Mouse (Mus musculus) cerebellum, adult 9-10 months (tissue): ENCODE results near the gene Olfr1037.
"Not testable (repeated sequence)": the region's sequence is repeated elsewhere in the genome, so short reads cannot be mapped to it uniquely, and the experiment has no call there.

Experiments used
- DNase-seq: peaks from one replicate; pipeline ENCODE4 v3.0.0; 2022

The Olfr1037 gene

GRCm38 (mm10) chr2:86087285-86087684 is at the start of gene Olfr1037:
Olfr1037 (minus strand) TSS chr2:86087385.
- no peak for DNase-seq

DNA sequence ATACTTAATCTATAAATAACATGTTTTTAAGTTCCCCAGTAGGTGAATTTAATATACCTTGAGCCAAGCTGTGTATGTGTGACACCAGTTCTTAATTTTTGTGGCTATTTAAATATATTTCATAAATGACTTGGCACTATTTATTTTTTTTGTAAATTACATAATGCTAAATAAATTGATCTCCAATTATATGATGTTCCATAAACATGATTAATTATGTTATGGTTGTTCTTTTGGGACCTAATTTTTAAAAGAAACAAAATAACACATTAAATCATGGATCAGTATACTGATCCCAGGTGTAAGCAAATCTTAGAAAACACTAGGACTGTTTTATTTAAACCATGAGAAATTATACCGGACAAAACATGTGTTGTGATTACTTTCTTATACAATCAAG is 48.6 kb upstream of the Olfr1037 start, which contains the start of gene Olfr1039:
Gene Olfr1039 (minus strand): TSS at position 101 of the 400 bp plus-strand sequence.
- DNase-seq, result no peak

DNA sequence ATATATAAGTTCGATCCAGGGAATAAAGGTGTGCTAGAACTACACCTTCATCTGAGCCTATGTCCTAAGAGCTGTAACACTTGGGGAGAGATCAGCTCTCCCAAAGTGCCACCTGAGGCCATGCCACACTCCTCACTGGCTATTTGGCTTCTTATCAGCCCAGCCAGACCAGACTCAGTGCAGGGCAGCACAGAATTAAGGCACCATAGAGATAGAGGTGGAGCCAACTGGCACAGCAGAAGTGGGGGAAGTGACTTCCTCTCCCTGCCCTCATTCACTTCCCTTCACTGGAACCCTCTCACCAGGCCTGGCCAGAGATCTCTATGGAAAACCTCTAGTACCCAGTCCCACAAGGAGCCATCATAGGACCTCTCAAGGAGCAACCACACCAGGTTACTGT is 6.7 kb downstream of the Olfr1037 start:
- DNase-seq, result not testable (repeated sequence)

- not testable (repeated sequence) for DNase-seq
These were observed 13.5 kb downstream of the Olfr1037 start, which contains the start of gene Olfr1036 for GRCm38 (mm10) chr2:86073692-86074091. Olfr1036 (plus strand) TSS chr2:86073992.

DNA sequence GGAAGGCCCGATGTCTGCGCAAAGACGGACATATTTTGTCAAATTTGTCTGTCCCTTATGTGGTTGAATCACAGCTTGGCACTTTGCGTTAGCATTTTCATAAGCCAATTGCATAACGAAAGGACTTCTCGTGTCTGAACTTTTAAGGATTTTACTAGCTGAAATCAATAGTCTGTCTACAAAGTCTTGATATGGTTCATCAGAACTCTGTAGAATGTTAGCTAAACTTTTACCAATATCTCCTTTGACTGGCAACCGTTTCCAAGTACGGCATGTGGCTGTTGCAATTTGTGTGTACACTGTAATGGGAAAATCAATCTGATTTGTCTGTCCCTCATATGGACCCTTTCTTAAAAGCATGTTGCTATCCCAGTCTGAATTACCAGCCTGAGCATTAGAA is 17.0 kb downstream of the Olfr1037 start:
- no peak for DNase-seq

- DNase-seq, result not testable (repeated sequence)
These were observed 23.4 kb downstream of the Olfr1037 start for GRCm38 (mm10) chr2:86063766-86064165.

DNA sequence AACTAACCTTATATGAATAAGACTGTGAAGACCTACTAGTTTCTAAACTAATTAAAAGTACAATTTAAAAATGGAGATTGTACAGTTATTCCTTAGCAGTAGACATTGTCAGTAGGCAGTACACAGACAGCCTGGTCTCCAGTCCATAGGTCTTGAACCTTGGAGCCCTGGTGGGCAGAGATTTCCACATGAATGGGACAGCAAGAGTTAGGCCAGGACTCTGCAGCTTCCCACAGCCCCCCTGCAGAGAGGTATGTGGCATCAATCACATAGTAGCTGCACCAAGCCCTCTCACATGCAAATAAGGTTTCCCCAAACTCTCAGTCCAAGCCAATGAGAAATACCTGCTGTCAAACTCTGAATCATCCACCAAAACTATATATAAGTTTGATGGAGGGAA is 36.4 kb downstream of the Olfr1037 start:
- not testable (repeated sequence) for DNase-seq

DNA sequence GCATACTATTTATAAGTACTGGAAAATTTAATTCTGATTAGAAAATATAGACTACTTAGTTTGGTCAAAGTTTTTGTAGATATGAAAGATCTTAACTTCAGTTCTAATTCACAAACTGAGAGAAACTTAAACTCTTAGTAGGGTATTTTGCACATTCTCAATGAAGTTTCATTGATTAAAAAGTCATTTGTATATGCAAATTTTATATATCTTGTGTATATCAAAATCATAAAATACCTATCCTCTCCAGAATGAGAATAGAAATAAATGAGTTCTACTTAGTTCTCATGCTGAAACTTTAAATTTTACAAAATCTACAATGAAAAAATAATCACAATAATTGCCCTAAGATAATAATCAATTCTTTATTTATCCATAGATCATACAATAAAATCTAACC is 41.6 kb downstream of the Olfr1037 start, which contains the start of gene Olfr1034:
Gene Olfr1034 (plus strand): TSS at position 301 of the 400 bp plus-strand sequence.
- no peak for DNase-seq
